Mouse (Mus musculus): ENCODE measurements at regions not wholly inside any gene's neighbourhood (a gene's known extent, or its start where the extent isn't known, plus 50 kb on each side); places are given as distances from the start of the nearest gene placed in this dataset.

DNA sequence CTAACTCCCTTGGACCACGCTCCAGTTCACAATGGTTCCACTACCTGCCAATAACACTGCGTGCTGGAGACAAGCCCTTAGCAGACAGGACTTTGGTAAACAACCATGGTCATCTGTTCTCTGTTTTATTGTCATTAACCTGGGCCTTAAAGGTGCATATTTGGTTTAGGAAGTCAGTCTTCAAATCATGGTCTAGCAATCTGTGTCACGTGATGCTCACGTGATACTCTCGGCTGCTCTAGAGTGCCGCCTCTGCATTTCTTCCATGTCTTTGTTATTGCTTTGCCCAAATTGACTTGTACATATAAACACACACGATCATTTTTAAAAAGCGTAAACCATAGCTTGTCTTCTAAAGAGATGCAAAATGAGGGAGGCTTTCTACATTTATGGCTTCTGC, 139.8 kb upstream of the 4930535I16Rik start:
- Histone ChIP-seq H3K4me1 (ENCODE audit: control insufficient read depth in 1 of 2, insufficient read depth in 2 of 2, low read length in 2 of 2) (peaks cover 0 to 3% of the 10 kb centered on the region in 2 experiments; a peak in 1 of 4 replicates), H3K4me3 (ENCODE audit: control insufficient read depth in 1 of 2, insufficient read depth in 1 of 2, low read depth in 2 of 2, low read length in 2 of 2) (no peak overlapping the region), H3K36me3 (ENCODE audit: control insufficient read depth in 1 of 2, insufficient read depth in 2 of 2, low read length in 2 of 2) (peaks cover 0 to 3% of the 10 kb centered on the region in 2 experiments; a peak in 1 of 4 replicates), H3K79me2 (ENCODE audit: control insufficient read depth, insufficient read depth, low read length, poor library complexity) (no peaks in the 10 kb centered on the region), H3K9me3 (replicated peaks; ENCODE audit: insufficient read depth, low read length) (no peaks in the 10 kb centered on the region), H3K27ac (ENCODE audit: control insufficient read depth, low read depth, low read length) (no peak overlapping the region), H3K9ac (ENCODE audit: control insufficient read depth, low read depth, low read length, poor library complexity, severe bottlenecking) (no peak overlapping the region), H3K27me3 (ENCODE audit: control insufficient read depth in 1 of 2, insufficient read depth in 2 of 2, low read length in 2 of 2) (no peaks in the 10 kb centered on the region)
- no peak for DNase-seq (ENCODE audit: low read depth, low spot score)
- TF ChIP-seq TAL1 (IDR thresholded peaks at IDR 0.05; ENCODE audit: low read length): no peak

DNA sequence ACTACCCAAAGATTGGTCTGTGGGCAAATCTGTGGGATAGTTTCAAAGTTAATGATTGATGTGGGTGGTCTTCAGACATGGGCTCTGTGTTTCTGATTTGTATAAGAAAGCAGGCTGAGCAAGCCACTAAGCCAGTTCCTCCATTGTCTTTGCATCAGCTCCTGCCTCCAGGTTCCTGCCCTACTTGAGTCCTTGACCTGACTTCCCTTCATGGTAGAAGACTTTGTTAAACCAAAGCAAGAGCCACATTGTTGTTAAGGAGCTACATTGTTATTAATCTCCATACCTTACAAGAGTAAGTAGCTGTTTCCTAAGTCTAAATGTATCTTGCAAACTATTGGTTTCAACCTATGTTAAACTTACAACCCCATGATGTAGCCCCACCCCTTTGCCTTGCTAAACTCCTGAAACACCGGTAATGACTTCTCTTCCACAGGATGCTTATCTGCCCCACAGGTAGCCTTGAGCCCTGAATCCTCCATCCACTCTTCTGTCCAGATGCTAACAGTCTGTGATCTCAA, 136.5 kb upstream of the 4930535I16Rik start:
- H3K27ac ChIP-seq (ENCODE audit: control insufficient read depth, low read depth, low read length): no peak overlapping the region
- no peak for DNase-seq (ENCODE audit: low read depth, low spot score)
- no peaks in the 10 kb centered on the region for H3K27me3 ChIP-seq (ENCODE audit: control insufficient read depth in 1 of 2, insufficient read depth in 2 of 2, low read length in 2 of 2)
- H3K9ac ChIP-seq (ENCODE audit: control insufficient read depth, low read depth, low read length, poor library complexity, severe bottlenecking): no peak overlapping the region
- peaks cover 0 to 3% of the 10 kb centered on the region in 2 experiments; a peak in 1 of 4 replicates for H3K4me1 ChIP-seq (ENCODE audit: control insufficient read depth in 1 of 2, insufficient read depth in 2 of 2, low read length in 2 of 2)
- no peak for TF ChIP-seq ZMIZ1 (IDR thresholded peaks at IDR 0.05; ENCODE audit: low read depth, low read length)
- no peak for TF ChIP-seq ZNF384 (IDR thresholded peaks at IDR 0.05; ENCODE audit: low read depth, low read length)
- no peak for TF ChIP-seq GABPA (IDR thresholded peaks at IDR 0.05; ENCODE audit: low read depth, low read length)
- no peak for TF ChIP-seq CTCF (IDR thresholded peaks at IDR 0.05 in 2 of 3, conservative IDR thresholded peaks at IDR 0.05 in 1 of 3; ENCODE audit: control insufficient read depth in 1 of 3, insufficient read depth in 1 of 3, low read depth in 2 of 3, low read length in 3 of 3, poor library complexity in 1 of 3, severe bottlenecking in 1 of 3)
- no peak for TF ChIP-seq POLR2AphosphoS5 (IDR thresholded peaks at IDR 0.05; ENCODE audit: borderline replicate concordance, low read depth, low read length)
- TF ChIP-seq ETS1 (IDR thresholded peaks at IDR 0.05; ENCODE audit: low read depth, low read length): no peak
- peaks cover 0 to 3% of the 10 kb centered on the region in 2 experiments; a peak in 1 of 4 replicates for H3K36me3 ChIP-seq (ENCODE audit: control insufficient read depth in 1 of 2, insufficient read depth in 2 of 2, low read length in 2 of 2)
- no peaks in the 10 kb centered on the region for H3K79me2 ChIP-seq (ENCODE audit: control insufficient read depth, insufficient read depth, low read length, poor library complexity)
- H3K9me3 ChIP-seq (replicated peaks; ENCODE audit: insufficient read depth, low read length): no peaks in the 10 kb centered on the region
- H3K4me3 ChIP-seq (ENCODE audit: control insufficient read depth in 1 of 2, insufficient read depth in 1 of 2, low read depth in 2 of 2, low read length in 2 of 2): no peak overlapping the region

DNA sequence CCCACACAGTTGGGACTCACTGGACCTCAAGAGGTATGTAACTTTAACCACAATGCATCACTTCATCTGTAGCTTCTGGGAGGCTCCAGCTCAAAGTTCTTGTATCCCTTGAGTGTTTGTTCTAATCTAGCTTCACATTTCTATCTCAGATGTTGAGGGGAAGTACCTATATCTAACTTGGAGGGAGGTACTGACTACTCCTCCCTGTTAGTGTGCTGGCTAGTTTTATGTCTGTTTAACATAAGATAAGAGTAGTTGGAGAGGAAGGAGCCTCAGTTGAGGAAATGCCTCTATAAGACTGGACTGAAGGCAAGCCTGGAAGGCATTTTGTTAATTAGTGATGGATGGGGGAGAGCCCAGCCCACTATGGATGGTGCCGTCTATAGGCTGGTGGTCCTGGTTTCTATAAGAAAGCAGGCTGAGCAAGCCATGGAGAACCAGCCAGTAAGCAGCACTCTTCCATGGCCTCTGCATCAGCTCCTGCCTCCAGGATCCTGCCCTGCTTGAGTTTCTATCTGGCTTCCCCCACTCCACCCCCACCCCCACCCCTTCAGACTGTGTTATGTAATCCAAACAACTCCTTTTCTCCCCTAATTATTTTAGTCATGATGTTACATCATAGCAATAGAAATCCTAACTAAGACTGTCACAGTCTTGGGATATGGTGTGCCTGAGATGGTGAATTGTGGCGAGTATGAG, 135.7 kb upstream of the 4930535I16Rik start:
- Histone ChIP-seq H3K9me3 (replicated peaks; ENCODE audit: insufficient read depth, low read length) (no peaks in the 10 kb centered on the region), H3K27ac (ENCODE audit: control insufficient read depth, low read depth, low read length) (peak overlapping the region; percentile 70), H3K4me1 (ENCODE audit: control insufficient read depth in 1 of 2, insufficient read depth in 2 of 2, low read length in 2 of 2) (peaks cover 0 to 3% of the 10 kb centered on the region in 2 experiments; a peak in 1 of 4 replicates), H3K36me3 (ENCODE audit: control insufficient read depth in 1 of 2, insufficient read depth in 2 of 2, low read length in 2 of 2) (peaks cover 0 to 3% of the 10 kb centered on the region in 2 experiments; a peak in 1 of 4 replicates), H3K27me3 (ENCODE audit: control insufficient read depth in 1 of 2, insufficient read depth in 2 of 2, low read length in 2 of 2) (no peaks in the 10 kb centered on the region), H3K4me3 (ENCODE audit: control insufficient read depth in 1 of 2, insufficient read depth in 1 of 2, low read depth in 2 of 2, low read length in 2 of 2) (no peak overlapping the region), H3K9ac (ENCODE audit: control insufficient read depth, low read depth, low read length, poor library complexity, severe bottlenecking) (no peak overlapping the region), H3K79me2 (ENCODE audit: control insufficient read depth, insufficient read depth, low read length, poor library complexity) (no peaks in the 10 kb centered on the region)
- peak; percentile 78 for DNase-seq (ENCODE audit: low read depth, low spot score)
- no peak for TF ChIP-seq SMC3 (IDR thresholded peaks at IDR 0.05; ENCODE audit: low read depth, low read length)
- no peak for TF ChIP-seq USF1 (IDR thresholded peaks at IDR 0.05; ENCODE audit: low read depth, low read length)
- TF ChIP-seq MXI1 (IDR thresholded peaks at IDR 0.05; ENCODE audit: low read depth, low read length): no peak
- no peak for TF ChIP-seq JUND (IDR thresholded peaks at IDR 0.05; ENCODE audit: low read depth, low read length)
- peak; percentile 36; the same call in 1 of the 2 replicates for TF ChIP-seq TCF12 (IDR thresholded peaks at IDR 0.05; ENCODE audit: low read depth, low read length)
- 0 out of 2 replicates have a peak, but pooled peaks have one; percentile 25 for TF ChIP-seq ETS1 (IDR thresholded peaks at IDR 0.05; ENCODE audit: low read depth, low read length)
- no peak for TF ChIP-seq TBP (IDR thresholded peaks at IDR 0.05; ENCODE audit: low read depth, low read length)
- TF ChIP-seq GATA1 (IDR thresholded peaks at IDR 0.05; ENCODE audit: low read depth, low read length): peak; percentile 76
- no peak for TF ChIP-seq ELF1 (IDR thresholded peaks at IDR 0.05; ENCODE audit: low read depth, low read length)
- no peak for TF ChIP-seq E2F4 (IDR thresholded peaks at IDR 0.05; ENCODE audit: borderline replicate concordance, low read depth, low read length)
- peak; percentile 80 to 85 for TF ChIP-seq EP300 (IDR thresholded peaks at IDR 0.05; ENCODE audit: low read depth in 1 of 2, low read length in 2 of 2)
- TF ChIP-seq POLR2AphosphoS5 (IDR thresholded peaks at IDR 0.05; ENCODE audit: borderline replicate concordance, low read depth, low read length): no peak
- TF ChIP-seq NRF1 (IDR thresholded peaks at IDR 0.05; ENCODE audit: insufficient read depth, low read depth, low read length, poor library complexity, severe bottlenecking): no peak
- TF ChIP-seq MAX (IDR thresholded peaks at IDR 0.05; ENCODE audit: low read length): no peak
- no peak for TF ChIP-seq RCOR1 (IDR thresholded peaks at IDR 0.05; ENCODE audit: low read depth, low read length)
- TF ChIP-seq SIN3A (IDR thresholded peaks at IDR 0.05; ENCODE audit: low read length): no peak
- no peak for TF ChIP-seq USF2 (IDR thresholded peaks at IDR 0.05; ENCODE audit: borderline replicate concordance in 1 of 2, insufficient read depth in 1 of 2, low read depth in 1 of 2, low read length in 2 of 2)
- no peak for TF ChIP-seq BHLHE40 (IDR thresholded peaks at IDR 0.05; ENCODE audit: borderline replicate concordance, low read depth, low read length)
- TF ChIP-seq NELFE (IDR thresholded peaks at IDR 0.05; ENCODE audit: low read depth, low read length): no peak
- TF ChIP-seq TAL1 (IDR thresholded peaks at IDR 0.05; ENCODE audit: low read length): peak; percentile 74
